Mouse (Mus musculus) small intestine, adult 2 months (tissue): ENCODE measurements around the gene Cd28.

Experiments used
- CTCF ChIP-seq: fragments of 200-500 bp; IDR thresholded peaks from 2 replicates; pipeline ENCODE4 v1.5.1; 2012; ENCODE audit warnings: low read depth, mild to moderate bottlenecking, control low read depth, inconsistent platforms, low read length, moderate library complexity, mixed read lengths; ENCODE audit not compliant: insufficient replicate concordance, insufficient read length; ENCODE audit errors: extremely low read depth
- POLR2A ChIP-seq: fragments of 200-500 bp; IDR thresholded peaks from 2 replicates; pipeline ENCODE4 v1.6.1; 2012; ENCODE audit warnings: low read depth, mild to moderate bottlenecking, control low read depth, inconsistent platforms, low read length, moderate library complexity

GRCm38 (mm10) chr1:60746153-60746552, 29.6 kb downstream of the Cd28 start:
- 0 out of 2 replicates have a peak, but pooled peaks have one; percentile 23 for TF ChIP-seq POLR2A
- no peak for TF ChIP-seq CTCF
